Comparison of ENCODE assay signal across 20 mouse cellular contexts in the genomic region with DNA sequence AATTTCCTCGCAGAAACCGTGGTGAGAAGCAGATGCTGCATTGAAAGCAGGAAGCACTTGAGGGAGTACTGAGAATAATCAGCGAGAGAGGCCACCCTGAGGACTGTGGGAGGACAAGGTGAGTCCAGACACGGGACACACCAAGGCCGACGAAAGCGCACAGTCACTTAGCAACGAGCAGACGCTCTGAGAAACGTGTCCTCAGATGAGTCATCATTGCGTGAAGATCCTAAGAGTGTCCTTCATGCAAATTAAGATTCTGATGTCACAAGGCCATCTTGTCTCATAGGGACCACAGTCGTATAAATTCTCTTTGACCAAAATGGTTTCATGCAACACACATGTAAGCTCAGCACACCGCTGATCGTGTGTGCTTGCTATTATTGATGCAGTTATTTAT. TPM values are rescaled to one million over a fixed set of nuclear protein-coding genes. Genes with fewer than 3 reads are reported as not detected.
DNase-seq lines count a peak whose midpoint lies in the region; ATAC-seq and TF ChIP-seq lines count a peak whose summit lies in the region.
"Had no signal": no experiment of that assay in that cellular context is flagged by ENCODE, and none has a peak within 500 bp of the region (broad histone marks: within the 10 kb centered on the region; RNA-seq: fewer than 3 reads in every experiment).

No protein-coding gene starts in this region.

- TF ChIP-seq EP300 in MEL (IDR thresholded peaks at IDR 0.05; ENCODE audit: low read depth in 1 of 2, low read length in 2 of 2): no peak

- DNase-seq in A20 (ENCODE audit: low read depth, low spot score) (peak; percentile 41), MEL (ENCODE audit: low read depth, low spot score) (peak; percentile 38)
- DNase-seq in adrenal gland, postnatal 14 days: peak; percentile 78
- no peak for DNase-seq in T-cell, adult 2 months (ENCODE audit: low spot score)
- no peak for DNase-seq in lung, postnatal 10 days
- DNase-seq in left cerebral cortex, postnatal 4 days: no peak
- DNase-seq: cerebellum, adult 8-10 months; cerebellum, postnatal 14 days; gastrocnemius, postnatal 14 days; kidney, adult 8-10 months had no signal

- H3K36me3 ChIP-seq in MEL (ENCODE audit: control insufficient read depth in 1 of 2, insufficient read depth in 2 of 2, low read length in 2 of 2): no peaks in the 10 kb centered on the region
- H3K36me3 ChIP-seq: embryonic facial prominence, embryonic 12.5 days; forebrain, embryonic 15.5 days; heart, embryonic 12.5 days; hindbrain, embryonic 10.5 days; hindbrain, embryonic 15.5 days had no signal

- TF ChIP-seq POLR2A in MEL (IDR thresholded peaks at IDR 0.05; ENCODE audit: control insufficient read depth in 1 of 2, insufficient read depth in 1 of 2, low read depth in 1 of 2, low read length in 2 of 2, poor library complexity in 1 of 2): no peak

- no peak overlapping the region for H3K27ac ChIP-seq in MEL (ENCODE audit: control insufficient read depth, low read depth, low read length)
- H3K27ac ChIP-seq: embryonic facial prominence, embryonic 12.5 days; forebrain, embryonic 15.5 days; hindbrain, embryonic 10.5 days; hindbrain, embryonic 15.5 days had no signal

- no peak for TF ChIP-seq RAD21 in MEL (IDR thresholded peaks at IDR 0.05; ENCODE audit: low read depth, low read length)

- no peaks in the 10 kb centered on the region for H3K9me3 ChIP-seq in MEL (replicated peaks; ENCODE audit: insufficient read depth, low read length)
- H3K9me3 ChIP-seq: embryonic facial prominence, embryonic 12.5 days; forebrain, embryonic 15.5 days; heart, embryonic 12.5 days; hindbrain, embryonic 15.5 days had no signal

- no peaks in the 10 kb centered on the region for H3K27me3 ChIP-seq in MEL (ENCODE audit: control insufficient read depth in 1 of 2, insufficient read depth in 2 of 2, low read length in 2 of 2)
- H3K27me3 ChIP-seq: forebrain, embryonic 15.5 days; hindbrain, embryonic 15.5 days had no signal

- H3K4me1 ChIP-seq in MEL (ENCODE audit: control insufficient read depth in 1 of 2, insufficient read depth in 2 of 2, low read length in 2 of 2): 0 out of 4 replicates have a peak, but pooled peaks cover 0 to 2% of the 10 kb centered on the region in 2 experiments
- H3K4me1 ChIP-seq: forebrain, embryonic 15.5 days had no signal

- H3K79me2 ChIP-seq in MEL (ENCODE audit: control insufficient read depth, insufficient read depth, low read length, poor library complexity): no peaks in the 10 kb centered on the region

- H3K4me3 ChIP-seq in MEL (ENCODE audit: control insufficient read depth in 1 of 2, insufficient read depth in 1 of 2, low read depth in 2 of 2, low read length in 2 of 2): no peak overlapping the region
- H3K4me3 ChIP-seq: embryonic facial prominence, embryonic 12.5 days; forebrain, embryonic 15.5 days; heart, embryonic 12.5 days; hindbrain, embryonic 10.5 days; hindbrain, embryonic 15.5 days had no signal

- ATAC-seq in granulocyte monocyte progenitor cell, adult 5-6 weeks (replicated peaks; ENCODE audit: poor library complexity, severe bottlenecking): peak; percentile 17; the same call in 1 of the 2 replicates
- ATAC-seq: forebrain, embryonic 15.5 days; inflammation-experienced regulatory T-cells, adult 6 months; intestine, postnatal 0 days had no signal

- H3K9ac ChIP-seq in MEL (ENCODE audit: control insufficient read depth, low read depth, low read length, poor library complexity, severe bottlenecking): no peak overlapping the region
- H3K9ac ChIP-seq: embryonic facial prominence, embryonic 12.5 days; forebrain, embryonic 15.5 days; heart, embryonic 12.5 days; hindbrain, embryonic 15.5 days had no signal

- no peak for TF ChIP-seq CTCF in MEL (IDR thresholded peaks at IDR 0.05 in 2 of 3, conservative IDR thresholded peaks at IDR 0.05 in 1 of 3; ENCODE audit: control insufficient read depth in 1 of 3, insufficient read depth in 1 of 3, low read depth in 2 of 3, low read length in 3 of 3, poor library complexity in 1 of 3, severe bottlenecking in 1 of 3)

- intact Hi-C loops in left cerebral cortex, postnatal 4 days (cut with DNase I): no loop called here

TF ChIP-seq in MEL, 35 proteins besides CTCF, POLR2A, EP300 and RAD21:
- no peak for TF ChIP-seq POLR2AphosphoS2 (IDR thresholded peaks at IDR 0.05; ENCODE audit: low read length)
- TF ChIP-seq NELFE (IDR thresholded peaks at IDR 0.05; ENCODE audit: low read depth, low read length): no peak
- no peak for TF ChIP-seq TCF12 (IDR thresholded peaks at IDR 0.05; ENCODE audit: low read depth, low read length)
- no peak for TF ChIP-seq MYB (IDR thresholded peaks at IDR 0.05; ENCODE audit: low read depth, low read length)
- no peak for TF ChIP-seq ZNF384 (IDR thresholded peaks at IDR 0.05; ENCODE audit: low read depth, low read length)
- no peak for TF ChIP-seq CHD1 (IDR thresholded peaks at IDR 0.05; ENCODE audit: low read depth, low read length)
- TF ChIP-seq ZMIZ1 (IDR thresholded peaks at IDR 0.05; ENCODE audit: low read depth, low read length): no peak
- no peak for TF ChIP-seq MEF2A (IDR thresholded peaks at IDR 0.05; ENCODE audit: extremely low read depth, insufficient replicate concordance, low read depth, low read length, poor library complexity, severe bottlenecking)
- no peak for TF ChIP-seq MAX (IDR thresholded peaks at IDR 0.05; ENCODE audit: low read length)
- TF ChIP-seq RCOR1 (IDR thresholded peaks at IDR 0.05; ENCODE audit: low read depth, low read length): no peak
- TF ChIP-seq SIN3A (IDR thresholded peaks at IDR 0.05; ENCODE audit: low read length): no peak
- no peak for TF ChIP-seq JUND (IDR thresholded peaks at IDR 0.05; ENCODE audit: low read depth, low read length)
- no peak for TF ChIP-seq GABPA (IDR thresholded peaks at IDR 0.05; ENCODE audit: low read depth, low read length)
- TF ChIP-seq SMC3 (IDR thresholded peaks at IDR 0.05; ENCODE audit: low read depth, low read length): no peak

RNA-seq across cellular contexts. Expression of gene Hpn, which starts 14.3 kb away (rescaled TPM):
- 0.69 and 1.6 TPM in 2 replicates for total RNA-seq in MEL (2012; rRNA removed)
- polyA plus RNA-seq in MEL (2012; ENCODE audit: insufficient read depth in 1 of 2, insufficient read length in 2 of 2, low read depth in 1 of 2, low replicate concordance in 2 of 2, missing spikeins in 1 of 2): 1 to 10 TPM in 1 of 2 experiments, not detected in 1; 1.1 TPM
- 3.8 and 41.6 TPM in 2 replicates for total RNA-seq in adrenal gland, postnatal 14 days (2021)
- 11.1 TPM in 1 of 2 replicates, not detected in the other for total RNA-seq in granulocyte monocyte progenitor cell, adult 5-6 weeks (2014; fragmentation: Nextera tagmentation)
- not detected in 2 replicates for total RNA-seq in granulocyte monocyte progenitor cell, adult 5-6 weeks (2017)
- total RNA-seq in left cerebral cortex, postnatal 4 days (2021): 1 to 10 TPM; 1.4 to 1.6 TPM
- polyA plus RNA-seq: C2C12 had no signal

RNA-seq across cellular contexts. Expression of gene Fxyd3, which starts 24.3 kb away (rescaled TPM):
- not detected in 2 replicates for total RNA-seq in MEL (2012; rRNA removed)
- polyA plus RNA-seq in MEL (2012; ENCODE audit: insufficient read depth in 1 of 2, insufficient read length in 2 of 2, low read depth in 1 of 2, low replicate concordance in 2 of 2, missing spikeins in 1 of 2): not detected
- 2.9 and 5.6 TPM in 2 replicates for total RNA-seq in adrenal gland, postnatal 14 days (2021)
- total RNA-seq in granulocyte monocyte progenitor cell, adult 5-6 weeks (2014; fragmentation: Nextera tagmentation): not detected in 2 replicates
- not detected in 2 replicates for total RNA-seq in granulocyte monocyte progenitor cell, adult 5-6 weeks (2017)
- not detected for total RNA-seq in left cerebral cortex, postnatal 4 days (2021)
- total RNA-seq: common myeloid progenitor, adult 5-6 weeks had no signal
- polyA plus RNA-seq: forebrain, embryonic 15.5 days had no signal

RNA-seq across cellular contexts. Expression of gene Scn1b, which starts 26.0 kb away (rescaled TPM):
- not detected in 2 replicates for total RNA-seq in MEL (2012; rRNA removed)
- polyA plus RNA-seq in MEL (2012; ENCODE audit: insufficient read depth in 1 of 2, insufficient read length in 2 of 2, low read depth in 1 of 2, low replicate concordance in 2 of 2, missing spikeins in 1 of 2): not detected
- 8.6 and 11.8 TPM in 2 replicates for total RNA-seq in adrenal gland, postnatal 14 days (2021)
- total RNA-seq in granulocyte monocyte progenitor cell, adult 5-6 weeks (2014; fragmentation: Nextera tagmentation): not detected in 2 replicates
- not detected in 2 replicates for total RNA-seq in granulocyte monocyte progenitor cell, adult 5-6 weeks (2017)
- 10 to 100 TPM; 58.6 to 66.7 TPM for total RNA-seq in left cerebral cortex, postnatal 4 days (2021)
- total RNA-seq: common myeloid progenitor, adult 5-6 weeks had no signal

RNA-seq across cellular contexts. Expression of gene Lgi4, which starts 41.6 kb away (rescaled TPM):
- not detected in 2 replicates for total RNA-seq in MEL (2012; rRNA removed)
- not detected for polyA plus RNA-seq in MEL (2012; ENCODE audit: insufficient read depth in 1 of 2, insufficient read length in 2 of 2, low read depth in 1 of 2, low replicate concordance in 2 of 2, missing spikeins in 1 of 2)
- total RNA-seq in adrenal gland, postnatal 14 days (2021): 5.6 TPM in 2 replicates
- not detected in 2 replicates for total RNA-seq in granulocyte monocyte progenitor cell, adult 5-6 weeks (2014; fragmentation: Nextera tagmentation)
- not detected in 2 replicates for total RNA-seq in granulocyte monocyte progenitor cell, adult 5-6 weeks (2017)
- total RNA-seq in left cerebral cortex, postnatal 4 days (2021): 1 to 10 TPM; 2.4 to 2.7 TPM
- total RNA-seq: common myeloid progenitor, adult 5-6 weeks had no signal

RNA-seq across cellular contexts. Expression of gene Fxyd1, which starts 43.8 kb away (rescaled TPM):
- not detected in 2 replicates for total RNA-seq in MEL (2012; rRNA removed)
- polyA plus RNA-seq in MEL (2012; ENCODE audit: insufficient read depth in 1 of 2, insufficient read length in 2 of 2, low read depth in 1 of 2, low replicate concordance in 2 of 2, missing spikeins in 1 of 2): under 1 TPM in 1 of 2 experiments, not detected in 1; 0.22 TPM
- total RNA-seq in adrenal gland, postnatal 14 days (2021): 340 and 374 TPM in 2 replicates
- not detected in 2 replicates for total RNA-seq in granulocyte monocyte progenitor cell, adult 5-6 weeks (2014; fragmentation: Nextera tagmentation)
- not detected in 2 replicates for total RNA-seq in granulocyte monocyte progenitor cell, adult 5-6 weeks (2017)
- total RNA-seq in left cerebral cortex, postnatal 4 days (2021): 1 to 10 TPM; 8.4 to 8.7 TPM

Comparison
In these comparisons a context has a peak if more than half of its experiments do, and no peak if none do; other contexts are left out.
1. DNase-seq: peak in A20 (single experiment), MEL (single experiment) and adrenal gland, postnatal 14 days (single experiment); none in T-cell, adult 2 months (single experiment), lung, postnatal 10 days (single experiment) and left cerebral cortex, postnatal 4 days (single experiment).